Mouse (Mus musculus) spleen, postnatal 14 days (tissue): ENCODE measurements around the gene Gm43552.
A peak's percentile ranks its signal among the peaks of the same experiment; 100 is the strongest.

Source experiments
- DNase-seq, 2 experiments: peaks; one replicate each; pipeline ENCODE4 v3.0.0; 2021 to 2022; ENCODE audit warnings: low spot score in 2 of 2

Gm43552 gene

GRCm38 (mm10) chr5:65438041-65438440 lies 54.6 kb downstream of the Gm43552 start:
- DNase-seq, result no peak

GRCm38 (mm10) chr5:65435806-65436561 lies 56.6 kb downstream of the Gm43552 start, which contains the start of gene Ugdh:
Ugdh (minus strand) TSS chr5:65435949.
- DNase-seq, result peak; percentile 93 to 94

- DNase-seq, result no peak
These were observed 57.2 kb downstream of the Gm43552 start for GRCm38 (mm10) chr5:65435363-65435805.

- no peak for DNase-seq
These were observed 57.9 kb downstream of the Gm43552 start for GRCm38 (mm10) chr5:65434471-65435362.

- no peak for DNase-seq
These were observed 63.2 kb downstream of the Gm43552 start for GRCm38 (mm10) chr5:65429441-65429840.

GRCm38 (mm10) chr5:65428321-65428720 lies 64.3 kb downstream of the Gm43552 start:
- DNase-seq, result no peak

- DNase-seq, result no peak
These were observed 67.4 kb downstream of the Gm43552 start for GRCm38 (mm10) chr5:65425251-65425650.

GRCm38 (mm10) chr5:65424215-65424614 lies 68.4 kb downstream of the Gm43552 start:
- no peak for DNase-seq

GRCm38 (mm10) chr5:65422803-65423202 lies 69.8 kb downstream of the Gm43552 start:
- no peak for DNase-seq

GRCm38 (mm10) chr5:65420822-65421221 lies 71.8 kb downstream of the Gm43552 start:
- DNase-seq, result no peak

- DNase-seq, result no peak
These were observed 73.5 kb downstream of the Gm43552 start for GRCm38 (mm10) chr5:65419136-65419535.

- no peak for DNase-seq
These were observed 76.8 kb downstream of the Gm43552 start for GRCm38 (mm10) chr5:65415653-65416458.

GRCm38 (mm10) chr5:65407989-65408388 lies 84.6 kb downstream of the Gm43552 start:
- no peak for DNase-seq

- DNase-seq, result peak; percentile 51 to 71
These were observed 91.2 kb downstream of the Gm43552 start for GRCm38 (mm10) chr5:65401251-65401994.

- no peak for DNase-seq
These were observed 98.2 kb downstream of the Gm43552 start for GRCm38 (mm10) chr5:65394425-65394824.

- no peak for DNase-seq
These were observed 100.9 kb downstream of the Gm43552 start for GRCm38 (mm10) chr5:65391753-65392152.

- DNase-seq, result peak; percentile 99
These were observed 101.7 kb downstream of the Gm43552 start, which contains the start of the genes Rpl9 and Lias for GRCm38 (mm10) chr5:65390648-65391644. Rpl9 (minus strand) TSS chr5:65391444. Lias (plus strand) TSS chr5:65391497.

- DNase-seq, result no peak
These were observed 105.4 kb downstream of the Gm43552 start for GRCm38 (mm10) chr5:65387008-65387867.

- DNase-seq, result no peak
These were observed 106.9 kb downstream of the Gm43552 start for GRCm38 (mm10) chr5:65385704-65386103.
